Mouse (Mus musculus) intestine, embryonic 14.5 days (tissue): ENCODE measurements around the gene Hoxa4. TPM values are rescaled to one million over a fixed set of nuclear protein-coding genes. Genes with fewer than 3 reads are reported as not detected.

Experiments
- ATAC-seq: fragments of 200-750 bp; cut with Nextera tagmentation; replicated peaks from 2 replicates; pipeline ENCODE4 v1.8.0; 2017; ENCODE audit warnings: low read depth, moderate number of reproducible peaks, moderate TSS enrichment, moderate library complexity; ENCODE audit not compliant: low FRiP score, low TSS enrichment
- DNase-seq: peaks from one replicate; pipeline ENCODE4 v3.0.0-alpha.2; 2018; ENCODE audit warnings: low spot score
- H3K27ac ChIP-seq: fragments of 300-500 bp; sonication (generic); 2 replicates; pipeline ENCODE4 v1.5.1; 2014; ENCODE audit warnings: low read depth, mild to moderate bottlenecking, control low read depth
- H3K27me3 ChIP-seq: fragments of 300-500 bp; sonication (generic); replicated peaks from 2 replicates; pipeline ENCODE4 v1.6.1; 2014; ENCODE audit warnings: low read length, control low read depth; ENCODE audit not compliant: control insufficient read depth, insufficient read depth
- H3K36me3 ChIP-seq: fragments of 300-500 bp; sonication (generic); 2 replicates; pipeline ENCODE4 v1.6.1; 2014; ENCODE audit warnings: low read length, control low read depth; ENCODE audit not compliant: control insufficient read depth, insufficient read depth
- H3K4me1 ChIP-seq: fragments of 300-500 bp; sonication (generic); replicated peaks from 2 replicates; pipeline ENCODE4 v1.6.1; 2014; ENCODE audit warnings: low read length, control low read depth, mixed read lengths; ENCODE audit not compliant: control insufficient read depth, insufficient read depth
- H3K4me2 ChIP-seq: fragments of 300-500 bp; sonication (generic); 2 replicates; pipeline ENCODE4 v1.6.1; 2014; ENCODE audit warnings: low read length
- H3K4me3 ChIP-seq: fragments of 300-500 bp; sonication (generic); 2 replicates; pipeline ENCODE4 v1.5.1; 2014; ENCODE audit warnings: low read depth, low read length, control low read depth, mixed read lengths
- H3K9ac ChIP-seq: fragments of 300-500 bp; sonication (generic); 2 replicates; pipeline ENCODE4 v1.6.1; 2014; ENCODE audit warnings: mild to moderate bottlenecking, low read length
- H3K9me3 ChIP-seq: fragments of 300-500 bp; sonication (generic); 2 replicates; pipeline ENCODE4 v1.6.1; 2016; ENCODE audit warnings: low read length, control low read depth; ENCODE audit not compliant: control insufficient read depth
- WGBS: fragments of 180-500 bp; shearing (Covaris S2); extraction: QIAGEN DNeasy Blood & Tissue Kit; methylation state at CpG from one replicate; pipeline ENCODE4 v1.1.7; 2014; 5-methylcytosine and 5-hydroxymethylcytosine counted together
- polyA plus RNA-seq: library from polyadenylated mRNA; unstranded; fragments of >200 nt; fragmentation: Nextera tagmentation; extraction: Ambion mirVana; gene quantifications from 2 replicates; pipeline ENCODE4 v1.2.1, GENCODE M21; 2014

Hoxa4 gene
- polyA plus RNA-seq, 1 experiment from 2014 or later, result 7.5 TPM

DNA sequence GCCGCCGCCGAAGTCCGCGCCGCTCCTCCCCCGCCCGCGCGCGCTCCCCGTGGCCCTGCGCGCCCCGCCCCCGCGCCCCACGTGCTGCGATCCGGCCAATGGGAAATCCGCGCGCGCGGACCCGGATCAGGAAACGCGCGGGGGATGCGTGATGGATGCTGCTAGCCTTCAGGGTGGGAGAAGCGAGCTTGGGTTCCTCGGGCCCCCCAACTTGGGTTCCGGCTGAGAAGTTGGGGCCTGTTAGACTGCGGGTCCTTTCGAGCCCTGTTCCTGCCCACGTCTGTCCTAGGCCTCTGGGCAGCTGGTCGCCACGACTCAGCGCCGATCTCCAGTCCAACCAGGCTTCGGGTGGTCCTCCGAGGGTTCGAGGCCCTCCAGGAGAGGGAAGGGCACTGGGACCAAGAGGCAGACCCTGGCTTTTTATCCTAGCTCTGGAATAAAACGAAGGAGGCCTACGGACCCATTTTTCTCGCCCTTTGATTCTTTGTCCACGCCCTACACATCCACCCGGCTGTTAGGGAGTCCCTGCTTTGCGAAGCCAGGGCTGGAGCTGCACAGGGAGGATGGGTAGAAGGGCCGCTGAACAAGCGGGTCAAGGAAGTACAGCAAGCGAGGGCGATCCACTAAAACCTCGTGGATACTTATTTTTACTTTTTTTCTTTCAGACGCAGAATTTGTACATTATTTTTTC, 452 bp upstream of the Hoxa4 start:
- WGBS, result 2% methylated on average over 41 of the region's 55 CpGs
- Histone ChIP-seq H3K4me1 (peaks cover 65% of the 10 kb centered on the region), H3K9ac (peak overlapping the region; percentile 56)

DNA sequence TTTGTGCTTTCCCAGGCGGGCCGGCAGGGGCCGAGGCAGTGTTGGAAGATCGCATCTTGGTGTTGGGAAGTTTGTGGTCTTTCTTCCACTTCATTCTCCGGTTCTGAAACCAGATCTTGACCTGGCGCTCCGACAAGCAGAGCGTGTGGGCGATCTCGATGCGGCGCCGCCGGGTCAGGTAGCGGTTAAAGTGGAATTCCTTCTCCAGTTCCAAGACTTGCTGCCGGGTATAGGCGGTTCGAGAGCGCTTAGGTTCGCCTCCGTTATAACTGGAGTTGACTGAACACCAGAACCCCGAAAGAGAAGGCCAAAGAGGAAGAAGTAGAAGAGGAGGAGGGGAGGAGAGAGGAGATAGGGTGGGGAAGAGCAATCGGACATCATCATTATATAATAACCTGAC, 1.1 kb downstream of the Hoxa4 start:
- Histone ChIP-seq H3K9ac (peak overlapping the region; percentile 91), H3K4me3 (peak overlapping the region; percentile 58), H3K4me1 (peaks cover 67% of the 10 kb centered on the region), H3K27ac (peak overlapping the region; percentile 95), H3K36me3 (peaks cover 3% of the 10 kb centered on the region; the same call in 1 of the 2 replicates), H3K9me3 (no peaks in the 10 kb centered on the region), H3K4me2 (peak overlapping the region; percentile 78), H3K27me3 (no peaks in the 10 kb centered on the region)
- WGBS, result 6% methylated on average over 23 of the region's 23 CpGs
- ATAC-seq (no peak), DNase-seq (peak; percentile 77)

More for the DNA sequence above, 452 bp upstream of the Hoxa4 start:
- no peaks in the 10 kb centered on the region for H3K9me3 ChIP-seq
- H3K4me3 ChIP-seq, result peak overlapping the region; percentile 58
- peak overlapping the region; percentile 78 for H3K4me2 ChIP-seq
- ATAC-seq (peak; percentile 73), DNase-seq (peak; percentile 95)
- H3K27me3 ChIP-seq, result no peaks in the 10 kb centered on the region
- H3K36me3 ChIP-seq, result no peaks in the 10 kb centered on the region
- H3K27ac ChIP-seq, result peak overlapping the region; percentile 93

DNA sequence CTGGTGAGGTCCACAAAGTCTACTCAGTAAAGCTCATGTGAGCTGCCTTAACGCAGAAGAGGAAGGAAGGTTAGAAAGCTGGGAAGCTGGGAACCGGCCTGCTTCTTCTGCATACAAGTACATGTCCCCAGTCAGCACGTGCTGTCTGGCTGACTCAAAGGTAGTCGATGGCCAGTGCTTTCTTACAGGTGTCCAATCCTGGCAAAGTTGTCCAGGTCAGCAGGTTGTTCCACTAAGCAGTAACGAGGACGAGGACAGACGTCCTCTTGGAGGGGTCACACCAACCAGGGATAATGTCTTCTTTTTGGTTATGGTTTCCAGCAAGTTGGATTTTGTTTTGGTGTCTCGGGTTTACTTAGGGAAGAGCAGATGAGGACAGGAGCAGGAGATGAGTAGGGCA, 1.6 kb downstream of the Hoxa4 start:
- peaks cover 3% of the 10 kb centered on the region; the same call in 1 of the 2 replicates for H3K36me3 ChIP-seq
- peak; percentile 77 for DNase-seq
- ATAC-seq, result no peak
- peak overlapping the region; percentile 78 for H3K4me2 ChIP-seq
- peak overlapping the region; percentile 58 for H3K4me3 ChIP-seq
- H3K9ac ChIP-seq, result peak overlapping the region; percentile 91
- no peaks in the 10 kb centered on the region for H3K27me3 ChIP-seq
- H3K27ac ChIP-seq, result peak overlapping the region; percentile 95
- peaks cover 69% of the 10 kb centered on the region for H3K4me1 ChIP-seq
- no peaks in the 10 kb centered on the region for H3K9me3 ChIP-seq
- WGBS, result 26% methylated on average over 8 of the region's 8 CpGs

DNA sequence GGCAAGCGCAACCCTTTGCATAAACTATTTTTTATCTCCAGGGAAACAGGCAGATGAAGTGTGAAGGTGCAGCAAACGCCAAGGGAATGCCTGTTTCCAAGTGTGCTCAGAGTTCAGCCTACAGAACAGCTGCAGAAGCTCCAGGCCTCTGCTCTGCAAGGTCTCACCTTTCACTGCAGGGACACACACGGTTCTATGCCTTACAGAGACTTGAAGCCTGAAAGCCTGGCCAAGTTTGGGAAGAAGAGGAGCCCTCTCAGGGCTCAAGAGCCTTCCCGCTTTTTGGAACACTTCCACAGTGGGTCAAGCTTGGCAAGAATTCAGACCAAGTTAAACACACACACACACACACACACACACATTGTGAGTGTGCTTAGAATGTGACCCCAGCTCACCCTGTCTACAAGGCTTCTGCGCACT, 2.4 kb downstream of the Hoxa4 start:
- DNase-seq, result peak; percentile 73
- Histone ChIP-seq H3K9ac (peak overlapping the region; percentile 91), H3K4me1 (peaks cover 69% of the 10 kb centered on the region)

DNA sequence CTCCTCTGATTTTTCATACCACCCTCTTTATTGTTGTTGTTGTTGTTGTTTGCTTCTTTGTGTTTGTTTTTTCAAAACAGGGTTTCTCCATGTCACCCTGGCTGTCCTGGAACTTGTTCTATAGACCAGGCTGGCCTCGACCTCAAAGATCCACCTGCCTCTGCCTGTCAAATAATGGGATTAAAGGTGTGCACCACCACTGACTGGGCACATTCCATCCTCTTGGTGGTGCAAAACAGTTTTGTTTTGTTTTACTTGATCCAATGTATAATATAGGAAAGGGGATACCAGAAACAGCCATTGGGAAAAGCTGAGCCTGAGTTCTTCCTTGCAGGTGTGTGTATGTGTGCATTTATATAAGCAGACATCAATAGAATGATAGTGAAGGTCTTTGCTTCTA, 5.1 kb downstream of the Hoxa4 start:
- DNase-seq, result peak; percentile 50
- peaks cover 76% of the 10 kb centered on the region for H3K4me1 ChIP-seq
- no peak overlapping the region for H3K4me2 ChIP-seq
- no peak overlapping the region for H3K4me3 ChIP-seq
- 61% methylated on average over 1 of the region's 1 CpGs for WGBS
- H3K27ac ChIP-seq, result no peak overlapping the region
- H3K9me3 ChIP-seq, result no peaks in the 10 kb centered on the region
- peaks cover 8% of the 10 kb centered on the region; the same call in 1 of the 2 replicates for H3K36me3 ChIP-seq
- H3K27me3 ChIP-seq, result no peaks in the 10 kb centered on the region
- ATAC-seq, result no peak
- H3K9ac ChIP-seq, result no peak overlapping the region

More for the DNA sequence above, 2.4 kb downstream of the Hoxa4 start:
- Histone ChIP-seq H3K9me3 (no peaks in the 10 kb centered on the region), H3K4me2 (peak overlapping the region; percentile 78), H3K4me3 (peak overlapping the region; percentile 58), H3K27ac (peak overlapping the region; percentile 95), H3K27me3 (no peaks in the 10 kb centered on the region), H3K36me3 (peaks cover 3% of the 10 kb centered on the region; the same call in 1 of the 2 replicates)
- 17% methylated on average over 5 of the region's 5 CpGs for WGBS
- 0 out of 2 replicates have a peak, but pooled peaks have one; percentile 11 for ATAC-seq

DNA sequence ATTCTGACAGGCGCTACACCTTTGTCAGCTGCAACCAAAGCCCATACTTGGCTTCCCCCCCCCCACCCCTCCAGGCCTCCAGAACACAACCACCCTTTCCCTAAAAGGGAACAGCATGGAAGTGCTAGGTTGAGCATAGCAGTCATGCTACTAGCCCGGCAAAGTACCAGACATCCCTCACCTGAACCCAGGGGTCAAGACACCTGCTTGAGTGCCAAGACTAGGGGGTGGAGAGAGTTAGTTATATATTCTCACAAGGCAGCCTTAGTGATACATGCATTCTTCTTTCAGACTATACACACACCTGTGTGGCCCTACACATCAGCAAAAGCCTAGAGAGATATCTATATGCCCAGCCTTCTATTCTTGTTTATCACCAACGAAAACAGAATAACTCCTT, 5.7 kb downstream of the Hoxa4 start:
- Histone ChIP-seq H3K9me3 (no peaks in the 10 kb centered on the region), H3K4me3 (no peak overlapping the region), H3K27ac (0 out of 2 replicates have a peak overlapping the region, but pooled peaks have one; percentile 69), H3K27me3 (no peaks in the 10 kb centered on the region), H3K36me3 (peaks cover 8% of the 10 kb centered on the region; the same call in 1 of the 2 replicates), H3K9ac (no peak overlapping the region), H3K4me2 (peak overlapping the region; percentile 39), H3K4me1 (peaks cover 82% of the 10 kb centered on the region)
- no peak for ATAC-seq
- WGBS, result 39% methylated on average over 3 of the region's 3 CpGs
- peak; percentile 54 for DNase-seq

DNA sequence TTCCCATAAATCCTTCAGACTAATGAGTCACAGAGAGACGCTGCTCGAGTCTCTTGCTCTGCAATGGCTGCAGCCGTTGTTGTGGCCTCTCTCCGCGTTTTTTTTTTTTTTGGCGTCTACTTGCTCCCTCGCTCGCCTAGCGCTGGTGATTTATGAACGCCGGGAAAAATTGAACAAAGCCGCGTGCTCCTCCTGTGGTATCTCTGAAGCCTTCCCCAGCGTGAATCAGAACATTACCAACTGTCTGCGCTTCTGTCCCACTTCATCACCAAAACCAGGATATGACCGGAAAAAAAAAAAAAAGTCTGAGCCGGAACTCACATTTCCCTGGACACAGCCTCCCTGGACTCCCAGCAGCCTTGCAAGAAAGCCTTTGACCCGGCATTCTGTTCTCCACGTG, 6.3 kb downstream of the Hoxa4 start:
- ATAC-seq, result no peak
- Histone ChIP-seq H3K4me2 (peak overlapping the region; percentile 39), H3K27me3 (no peaks in the 10 kb centered on the region), H3K4me3 (0 out of 2 replicates have a peak overlapping the region, but pooled peaks have one; percentile 11), H3K4me1 (peaks cover 85% of the 10 kb centered on the region), H3K36me3 (peaks cover 8% of the 10 kb centered on the region; the same call in 1 of the 2 replicates), H3K27ac (peak overlapping the region; percentile 69), H3K9me3 (no peaks in the 10 kb centered on the region), H3K9ac (peak overlapping the region; percentile 20; the same call in 1 of the 2 replicates)
- DNase-seq, result no peak
- 6% methylated on average over 19 of the region's 19 CpGs for WGBS

DNA sequence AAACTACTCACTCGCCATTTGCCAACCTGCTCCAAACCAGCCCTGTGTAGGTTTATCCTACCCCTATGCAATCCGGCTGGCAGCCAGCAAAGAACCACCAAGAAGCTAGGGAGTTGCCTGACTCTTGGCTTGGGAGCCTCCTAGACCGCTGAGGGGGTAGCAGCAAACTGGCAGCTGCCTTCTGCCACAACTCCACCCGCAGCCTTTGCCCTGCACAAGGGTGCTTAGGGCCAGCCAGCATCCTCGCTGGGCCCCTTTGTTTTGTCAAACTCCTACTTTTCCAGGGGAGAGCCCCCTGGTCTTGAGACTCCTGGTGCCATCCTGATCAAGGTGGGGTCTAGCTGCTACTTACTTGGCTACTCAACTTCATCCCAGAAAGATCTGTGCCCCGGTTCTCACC, 6.9 kb downstream of the Hoxa4 start:
- Histone ChIP-seq H3K4me1 (peaks cover 79% of the 10 kb centered on the region), H3K9ac (no peak overlapping the region), H3K9me3 (no peaks in the 10 kb centered on the region), H3K36me3 (peaks cover 9% of the 10 kb centered on the region; the same call in 1 of the 2 replicates), H3K27ac (peak overlapping the region; percentile 69), H3K4me2 (peak overlapping the region; percentile 39), H3K27me3 (no peaks in the 10 kb centered on the region), H3K4me3 (no peak overlapping the region)
- 24% methylated on average over 6 of the region's 6 CpGs for WGBS
- DNase-seq (no peak), ATAC-seq (no peak)
